Mouse (Mus musculus) retina, postnatal 1 day (tissue): ENCODE measurements at regions not wholly inside any gene's neighbourhood (a gene's known extent, or its start where the extent isn't known, plus 50 kb on each side); places are given as distances from the start of the nearest gene placed in this dataset.
A peak's percentile ranks its signal among the peaks of the same experiment; 100 is the strongest.

Source experiments
- DNase-seq: peaks from one replicate; pipeline ENCODE4 v3.0.0-alpha.2; 2012

DNA sequence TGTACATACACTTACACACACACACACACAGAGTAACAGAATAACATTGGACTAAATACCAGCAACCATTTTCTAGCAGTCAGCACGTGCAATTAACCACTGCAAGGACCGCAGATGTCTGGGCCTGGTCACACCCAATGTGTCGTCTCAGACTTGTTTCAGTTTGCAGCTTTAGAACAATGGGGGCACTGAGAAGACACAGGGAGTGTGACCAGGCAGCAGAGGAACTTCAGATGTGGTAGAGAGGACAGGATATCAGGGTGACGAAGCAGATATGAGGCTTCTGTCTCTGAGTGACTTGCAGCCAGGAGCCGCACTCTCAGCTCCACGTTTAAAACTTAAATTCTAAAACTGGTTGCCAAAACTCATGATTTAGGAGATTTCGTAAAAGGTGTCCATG, 183.9 kb upstream of the Spdye4c start:
- DNase-seq, result no peak

DNA sequence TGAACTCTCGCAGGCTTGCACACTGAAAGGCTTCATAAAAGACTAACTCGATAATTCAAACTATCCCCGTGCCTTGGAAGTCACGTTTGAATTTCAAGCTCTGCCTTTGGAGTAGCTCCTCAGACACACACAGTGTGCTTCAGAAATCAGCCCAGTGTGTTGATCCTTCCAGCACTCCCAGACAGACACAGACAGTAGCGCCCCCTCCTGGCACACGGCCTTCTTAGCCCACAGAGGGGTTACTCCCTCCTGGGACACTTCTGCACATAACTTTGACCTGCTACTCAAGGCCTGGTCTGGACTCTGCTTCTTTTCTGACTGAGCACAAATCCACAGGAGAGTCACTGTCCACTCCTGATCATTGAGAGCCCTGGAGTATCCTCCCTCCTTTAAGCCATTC, 182.3 kb upstream of the Spdye4c start:
- DNase-seq, result peak; percentile 55

DNA sequence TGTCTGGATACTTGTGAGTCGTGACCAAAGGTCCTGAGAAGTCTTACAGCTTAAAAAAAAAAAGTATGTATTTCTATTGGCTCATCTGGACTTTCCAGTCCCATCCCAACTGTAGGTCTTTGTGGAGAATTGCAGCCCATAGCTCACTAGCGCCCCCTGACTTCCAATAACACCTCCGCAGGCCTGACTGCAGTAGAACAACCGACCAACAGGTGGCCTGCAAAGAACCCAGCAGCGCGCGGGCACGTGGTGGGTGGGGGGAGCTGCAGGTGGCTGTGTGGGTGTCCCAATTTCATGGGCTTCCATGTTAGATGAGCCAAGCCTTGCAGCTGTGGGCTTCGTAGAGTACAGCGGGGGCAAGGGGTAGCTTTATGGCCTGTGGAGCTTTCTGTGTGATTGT, 178.7 kb upstream of the Spdye4c start:
- peak; percentile 83 for DNase-seq

DNA sequence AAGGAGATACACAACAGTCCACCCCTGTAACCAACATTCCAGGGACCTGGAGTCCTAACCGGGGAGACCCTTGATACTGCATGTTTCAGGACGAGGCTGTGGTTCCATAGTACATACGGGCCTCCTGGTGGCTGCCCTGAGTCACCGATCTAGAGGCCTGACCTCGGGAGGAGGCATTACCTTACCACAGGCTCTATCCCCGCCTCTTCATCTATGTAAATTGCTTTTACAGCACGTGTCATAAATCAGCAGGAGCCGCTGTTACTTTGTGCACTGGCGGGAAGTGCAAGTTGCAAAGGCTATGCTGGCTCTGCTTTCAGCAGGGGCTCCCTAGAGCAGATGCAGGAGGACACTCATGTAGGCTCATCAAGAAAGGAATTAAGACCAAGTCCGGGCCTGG, 178.0 kb upstream of the Spdye4c start:
- no peak for DNase-seq

DNA sequence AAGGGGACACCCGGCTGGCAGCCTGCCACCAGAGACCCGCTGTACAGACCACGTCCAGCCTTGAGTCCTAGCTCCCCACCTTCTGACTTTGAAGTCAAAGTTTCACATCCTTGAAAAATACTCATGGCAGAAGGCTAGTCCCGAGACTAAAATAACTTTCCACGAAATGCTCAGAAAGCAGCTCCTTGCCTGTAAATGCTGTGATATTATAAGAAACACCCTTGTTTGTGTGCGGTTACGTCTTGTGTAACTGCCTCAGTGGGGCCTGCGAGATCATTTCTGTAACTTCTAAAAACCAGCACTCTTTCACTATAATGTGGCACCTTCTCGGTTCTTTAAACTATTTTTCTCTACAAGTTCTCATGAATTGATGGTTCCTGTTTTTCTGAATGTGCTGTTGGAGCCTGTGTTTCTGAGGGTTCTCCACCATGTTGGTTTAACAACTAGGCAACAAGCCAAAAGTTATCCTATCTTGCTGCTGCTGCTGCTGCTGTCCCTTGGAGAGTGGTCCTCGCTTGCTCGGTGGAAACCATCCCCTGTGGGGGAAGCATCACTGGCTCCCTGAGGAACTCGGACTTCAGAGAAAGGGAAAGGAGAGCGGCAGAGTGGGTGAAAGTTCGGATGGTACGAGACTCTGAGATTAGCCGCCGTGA, 176.3 kb upstream of the Spdye4c start:
- no peak for DNase-seq

DNA sequence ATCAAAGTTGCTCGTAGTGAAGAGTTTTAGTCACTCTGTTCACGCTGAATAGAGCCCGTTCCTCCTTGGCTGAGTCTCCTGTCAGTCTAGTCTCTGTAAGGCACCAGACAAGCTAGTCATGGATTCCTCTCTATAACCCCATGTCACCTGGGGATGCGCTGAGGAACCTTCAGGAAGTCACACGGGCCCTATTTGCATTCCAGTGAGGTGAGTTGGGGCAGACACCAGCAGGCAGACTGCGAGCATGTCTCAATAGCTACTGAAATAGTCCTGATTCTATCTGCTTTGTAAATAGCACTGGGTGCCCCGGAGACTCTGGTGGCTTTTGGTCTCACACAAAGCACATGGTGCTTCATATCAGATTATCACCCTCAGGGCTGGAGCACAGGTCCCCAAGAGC, 174.6 kb upstream of the Spdye4c start:
- DNase-seq, result no peak

DNA sequence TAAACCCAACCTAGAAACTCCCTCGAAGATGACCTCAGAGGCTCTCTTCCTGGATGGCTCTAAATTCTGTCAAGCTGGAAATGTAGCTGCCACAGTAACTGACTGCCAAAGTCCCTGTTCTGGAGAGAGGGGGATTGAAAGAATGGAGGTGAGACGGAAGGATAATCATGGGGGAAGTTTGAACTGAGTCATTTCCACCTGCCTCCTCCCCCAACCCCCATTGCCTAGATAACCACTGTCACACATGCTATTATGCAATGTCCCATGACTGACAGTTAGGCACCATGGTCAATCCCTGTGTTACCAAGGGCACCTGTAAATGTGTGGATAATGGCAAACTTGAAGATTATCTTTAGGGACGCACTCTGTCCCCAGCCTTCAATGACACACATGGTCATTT, 172.0 kb upstream of the Spdye4c start:
- DNase-seq, result no peak

DNA sequence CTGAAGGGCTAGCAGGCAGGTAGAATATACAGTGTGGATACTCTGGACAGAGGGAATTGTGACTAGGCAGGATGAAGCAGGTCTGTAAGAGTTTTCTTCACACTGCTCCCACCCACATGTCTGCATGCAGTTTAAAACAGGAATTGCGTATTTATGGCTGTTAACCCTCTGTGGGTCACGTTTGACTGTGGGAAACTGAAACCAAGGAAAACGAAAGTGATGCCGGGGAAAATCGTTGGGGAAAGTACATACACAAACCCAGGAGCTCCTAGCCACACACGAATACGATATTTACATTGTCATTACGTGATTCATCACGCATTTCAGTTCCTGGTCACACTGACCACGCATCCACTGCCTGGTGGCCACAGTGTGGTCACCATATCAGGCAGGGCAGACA, 170.6 kb upstream of the Spdye4c start:
- no peak for DNase-seq

DNA sequence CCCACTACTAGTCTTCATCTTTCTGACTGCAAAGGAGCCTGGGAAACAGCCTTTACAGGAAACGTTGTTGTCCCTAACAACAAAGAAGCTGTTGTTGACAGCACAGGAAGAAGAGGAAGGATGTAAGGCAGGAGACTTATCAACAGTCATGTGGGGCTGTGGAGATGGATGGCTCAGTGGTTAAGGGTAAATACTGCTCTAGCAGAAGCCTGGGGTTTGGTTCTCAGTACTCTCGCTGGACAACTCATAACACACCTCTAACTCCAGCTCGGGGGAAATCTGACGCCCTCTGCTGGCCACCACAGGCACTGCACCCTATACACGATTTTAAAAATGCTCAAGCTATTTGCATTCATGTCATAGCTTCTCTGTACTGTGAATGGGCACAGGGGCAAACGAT, 168.3 kb upstream of the Spdye4c start:
- no peak for DNase-seq

DNA sequence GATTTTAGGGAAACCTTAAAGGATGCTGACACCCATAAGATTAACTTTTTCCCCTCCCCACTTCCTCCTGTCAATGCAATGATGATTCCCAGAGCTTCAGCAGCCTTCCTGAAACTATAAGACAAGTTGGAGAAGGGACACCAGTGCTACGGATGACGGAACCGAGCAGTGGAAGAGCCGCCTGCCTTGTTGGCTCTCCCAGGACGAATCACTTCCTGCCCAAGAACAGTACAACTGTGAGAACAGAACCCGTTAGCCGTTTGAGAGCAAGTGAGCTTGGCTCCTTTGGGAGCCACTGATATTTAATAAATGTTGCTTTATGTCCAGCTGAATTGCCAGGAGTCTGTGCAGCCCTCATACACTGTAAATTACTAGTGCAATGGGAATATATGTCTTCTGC, 166.8 kb upstream of the Spdye4c start:
- DNase-seq, result no peak

DNA sequence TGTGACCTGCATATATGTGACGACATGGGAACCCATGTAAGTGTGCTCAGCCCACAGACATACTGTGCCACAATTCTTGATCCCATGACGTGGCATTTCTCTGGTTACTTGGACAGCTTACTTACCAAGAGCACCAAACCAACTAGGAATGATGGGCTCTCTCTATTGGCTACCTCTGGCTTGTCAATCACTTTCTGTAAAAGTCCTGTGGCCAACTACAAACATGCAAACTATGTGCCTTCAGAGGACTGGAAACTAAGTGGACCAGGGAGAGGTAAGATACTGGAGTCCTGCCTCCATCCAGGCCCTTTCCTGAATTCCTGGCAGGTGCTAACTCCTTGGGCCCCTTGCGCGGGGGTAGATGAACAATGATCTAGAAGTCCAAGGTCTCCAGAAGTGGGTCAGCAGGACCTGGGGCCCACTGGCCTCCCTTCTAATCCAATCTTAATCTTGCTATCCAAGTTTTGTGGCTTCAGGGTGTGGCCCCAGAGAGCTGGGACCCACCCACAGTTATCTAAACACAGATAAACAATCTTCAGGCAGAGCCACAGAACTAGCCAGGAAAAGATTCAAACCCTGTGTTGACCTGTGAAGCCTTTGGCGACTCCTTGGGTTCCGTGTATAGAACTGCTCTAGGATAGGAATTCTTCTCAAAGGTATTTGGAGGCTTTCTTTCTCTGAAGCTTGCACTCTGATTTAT, 163.7 kb upstream of the Spdye4c start:
- DNase-seq, result no peak

DNA sequence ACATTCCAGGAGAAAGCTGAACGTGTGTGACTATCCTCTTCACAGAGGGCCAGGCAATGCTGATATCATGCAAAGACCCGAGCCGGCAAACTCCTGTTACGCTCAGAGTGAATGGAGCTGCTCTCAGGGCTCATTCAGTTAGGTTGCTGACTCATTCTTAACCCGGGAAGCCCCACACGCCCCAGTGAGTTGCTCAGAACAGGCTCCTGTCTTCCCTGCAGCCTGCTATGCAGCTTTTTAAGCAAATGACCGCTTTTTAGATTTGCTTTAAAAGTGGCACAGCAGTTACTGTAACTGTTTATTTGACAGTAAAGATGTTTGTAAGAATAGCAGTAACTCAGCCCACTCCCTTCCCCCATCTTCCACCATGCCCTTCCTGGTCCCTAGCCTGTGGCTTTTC, 162.9 kb upstream of the Spdye4c start:
- DNase-seq, result no peak

DNA sequence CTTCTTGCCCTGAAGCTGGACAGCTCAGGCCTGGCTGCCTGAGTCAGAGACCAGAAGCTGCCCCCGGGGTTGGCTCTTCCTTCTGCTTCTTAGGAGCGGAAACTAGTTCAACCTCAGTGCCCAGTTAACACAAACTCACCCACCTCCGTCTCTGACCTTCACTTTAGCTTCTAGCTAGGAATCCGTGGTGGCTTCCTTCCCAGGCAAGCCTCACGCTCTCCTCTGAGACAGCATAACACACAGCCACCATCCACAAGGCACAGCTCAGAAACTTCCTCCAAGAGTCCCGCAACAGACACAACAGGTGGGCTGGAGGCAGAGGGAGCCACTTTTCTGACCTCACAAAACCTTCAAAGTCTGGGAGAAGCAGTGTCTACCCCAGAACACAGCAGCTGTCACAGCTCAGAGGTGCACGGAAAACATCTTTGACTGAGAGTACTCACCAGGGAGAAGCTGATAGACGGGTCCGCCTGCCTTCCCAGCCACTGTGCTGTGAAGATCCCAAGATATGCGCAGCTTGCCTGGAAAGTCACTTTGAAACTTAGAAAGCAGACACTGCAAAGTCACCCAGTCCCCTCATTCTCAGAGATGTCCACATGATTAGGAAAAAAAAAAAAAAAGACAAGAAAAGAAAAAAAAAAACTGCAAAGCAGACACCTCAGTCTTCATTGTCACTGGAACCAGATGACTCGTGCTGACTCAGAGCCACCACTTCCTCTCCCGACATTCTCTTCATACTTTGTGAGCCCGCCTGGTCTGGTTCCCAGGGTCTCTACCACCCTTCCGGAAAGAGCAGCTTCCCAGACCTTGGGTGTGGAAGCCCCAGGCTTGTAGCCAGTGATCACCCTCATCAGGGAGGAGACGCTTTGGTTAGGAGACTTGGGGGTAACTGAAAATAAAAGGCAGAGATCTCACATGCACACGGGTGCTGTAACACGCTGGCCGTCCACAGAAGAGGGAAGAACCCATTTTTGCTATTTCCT, 162.1 kb upstream of the Spdye4c start:
- DNase-seq, result no peak

DNA sequence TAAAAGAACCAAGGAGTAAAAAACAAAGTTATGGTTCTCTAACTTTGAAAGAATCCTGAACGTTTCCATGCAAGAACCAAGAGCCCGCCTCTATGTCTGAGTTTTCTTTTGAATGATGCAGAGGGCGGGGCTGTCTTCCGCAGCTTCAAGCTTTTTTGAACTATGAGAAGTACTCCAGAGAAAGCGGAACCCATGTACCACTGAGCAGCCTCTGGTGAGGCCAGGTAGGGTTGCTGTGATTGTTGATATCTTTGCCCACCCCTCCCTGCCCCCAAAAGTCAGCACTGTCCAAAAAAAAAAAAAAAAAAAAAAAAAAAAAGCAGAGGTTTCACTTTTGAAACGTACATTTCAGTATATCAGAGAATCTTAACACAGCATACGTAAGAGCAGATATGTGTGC, 161.2 kb upstream of the Spdye4c start:
- no peak for DNase-seq

DNA sequence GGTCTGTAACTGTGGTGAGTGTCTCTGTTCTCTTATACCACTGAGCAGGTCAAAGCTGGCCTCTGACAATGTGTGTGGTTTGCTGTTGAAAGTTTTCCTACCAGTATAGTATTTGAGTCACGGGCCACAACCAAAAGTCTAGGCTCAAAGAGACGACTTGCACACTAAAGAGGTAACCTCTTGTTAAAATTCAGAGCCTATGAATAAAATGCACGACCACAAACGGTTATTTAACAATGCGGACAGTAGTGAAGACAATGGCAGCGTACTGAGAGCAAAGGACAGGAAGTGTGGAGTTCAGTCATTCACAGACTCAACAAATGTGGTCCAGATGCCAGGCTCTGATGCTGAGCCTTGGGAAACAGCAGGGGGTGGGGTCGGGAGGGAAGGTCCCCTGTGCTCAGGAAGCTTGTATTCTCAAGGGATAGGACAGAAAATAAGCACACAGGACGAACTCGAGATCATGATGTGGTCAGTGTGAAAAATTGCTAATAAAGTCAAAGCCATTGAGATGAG, 160.2 kb upstream of the Spdye4c start:
- no peak for DNase-seq

DNA sequence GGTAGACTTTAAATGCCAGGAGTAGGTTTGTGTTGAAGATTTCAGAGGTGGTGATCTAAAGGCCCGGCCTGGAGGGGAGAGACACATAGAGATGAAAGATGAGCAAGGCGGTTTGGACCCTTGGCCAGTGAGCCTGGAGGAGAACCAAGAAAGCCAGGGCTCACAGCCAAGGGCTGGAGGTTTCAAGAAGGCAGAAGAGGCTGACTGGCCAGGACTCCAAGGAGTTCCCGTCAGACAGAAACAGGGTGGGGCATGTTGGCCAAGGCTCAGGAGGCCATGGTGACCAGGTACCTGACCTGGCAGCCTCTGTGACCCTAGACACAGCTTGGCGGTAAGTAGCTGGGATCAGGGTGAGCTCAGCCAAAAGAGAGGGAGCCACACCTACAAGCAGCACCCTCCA, 159.3 kb upstream of the Spdye4c start:
- DNase-seq, result no peak

DNA sequence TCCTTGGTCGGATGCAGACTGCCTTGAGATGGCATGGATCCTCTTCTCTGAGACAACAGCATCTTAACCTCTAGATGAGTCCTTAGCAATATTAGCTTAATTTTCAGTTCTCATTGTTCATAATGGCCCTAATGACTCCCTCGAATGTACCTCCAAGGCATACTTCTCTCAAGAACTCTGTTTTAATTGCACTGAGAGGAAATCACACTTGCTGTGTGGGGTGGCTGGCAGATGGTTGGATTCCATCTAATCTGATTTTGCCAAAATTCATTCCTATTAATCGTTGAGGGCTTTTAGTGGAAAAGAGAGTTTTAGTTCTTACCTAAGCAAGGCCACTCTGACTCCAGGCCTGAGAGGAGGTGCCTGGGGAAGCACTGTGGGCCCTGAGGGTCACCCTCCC, 158.3 kb upstream of the Spdye4c start:
- DNase-seq, result no peak

DNA sequence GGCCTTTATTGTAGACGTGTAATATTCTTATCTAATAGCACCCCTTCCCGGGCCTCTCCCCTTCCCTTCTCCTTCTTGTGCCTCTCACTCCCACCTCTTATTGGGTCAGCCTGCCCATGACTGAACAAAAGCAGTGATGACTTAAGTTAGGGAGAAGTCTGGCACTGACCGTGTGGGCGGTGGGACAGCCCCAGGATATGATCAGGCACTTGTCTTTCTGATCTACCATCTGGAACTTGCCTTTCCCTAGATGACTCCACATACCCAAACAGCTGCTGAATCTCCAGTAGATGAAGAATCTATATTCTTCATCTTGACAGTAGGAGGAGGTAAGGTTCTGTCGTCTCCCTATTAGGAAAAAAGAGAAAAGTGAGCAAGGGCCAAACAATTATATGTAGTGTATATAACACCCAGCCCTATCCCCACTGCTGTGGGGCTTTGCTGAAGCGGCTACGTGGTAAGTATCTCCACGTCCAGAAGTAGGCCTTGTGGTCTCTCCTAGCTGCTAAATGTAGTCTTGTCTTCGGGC, 157.4 kb upstream of the Spdye4c start:
- no peak for DNase-seq

DNA sequence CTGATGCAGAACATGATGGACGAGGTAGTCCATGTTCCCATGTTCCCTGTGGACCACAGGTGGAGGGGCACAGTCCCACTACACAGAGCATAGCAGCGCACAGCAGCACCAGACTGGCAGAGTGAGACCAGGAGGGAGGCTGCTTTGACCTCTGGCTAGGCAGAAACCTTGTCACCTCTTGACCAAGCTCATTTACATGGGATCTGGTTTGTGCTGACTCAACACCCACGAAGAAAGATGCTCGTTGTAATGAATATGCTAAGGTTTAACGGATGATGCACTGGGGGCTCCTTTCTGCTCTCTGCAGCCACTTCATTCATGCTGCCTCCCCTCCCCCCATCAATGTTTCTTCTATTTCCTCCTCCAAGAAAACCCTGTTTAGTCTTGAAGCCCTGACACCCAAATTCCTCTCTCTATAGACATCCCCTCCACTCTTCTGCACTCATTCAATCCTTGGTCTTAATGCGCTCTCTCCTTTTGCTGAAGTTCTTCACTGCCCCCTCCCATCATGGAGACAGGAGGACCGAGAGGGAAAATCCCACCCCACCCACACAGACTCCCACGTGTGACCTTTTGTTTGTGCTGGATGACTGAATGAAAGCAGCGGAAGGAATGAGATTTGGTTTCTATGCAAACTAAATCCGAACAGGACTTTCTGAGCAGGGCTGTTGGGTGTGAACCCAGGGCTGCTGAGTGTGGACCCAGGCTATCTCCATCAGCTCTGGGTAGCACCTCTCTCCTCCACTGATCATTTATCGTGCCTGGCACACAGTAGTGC, 156.6 kb upstream of the Spdye4c start:
- DNase-seq, result no peak

DNA sequence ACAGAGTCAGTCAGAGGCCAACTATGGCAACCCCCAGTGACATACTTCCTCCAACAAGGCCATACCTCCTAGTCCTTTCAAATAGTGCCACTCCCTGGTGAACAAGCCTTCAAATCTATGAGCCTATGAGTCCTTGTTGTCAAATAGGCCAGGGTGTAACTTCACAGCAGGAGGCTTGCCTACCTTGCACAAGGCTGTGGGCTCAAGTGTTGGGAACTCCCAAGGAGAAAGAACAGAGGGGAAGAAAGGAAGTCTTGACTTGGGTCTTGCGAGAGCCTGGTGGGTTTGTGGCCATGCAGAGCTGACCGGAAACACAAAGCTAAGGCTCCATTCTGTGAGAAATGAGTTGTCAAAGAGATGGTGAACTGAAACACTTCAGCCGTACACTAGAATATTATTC, 154.6 kb upstream of the Spdye4c start:
- no peak for DNase-seq

DNA sequence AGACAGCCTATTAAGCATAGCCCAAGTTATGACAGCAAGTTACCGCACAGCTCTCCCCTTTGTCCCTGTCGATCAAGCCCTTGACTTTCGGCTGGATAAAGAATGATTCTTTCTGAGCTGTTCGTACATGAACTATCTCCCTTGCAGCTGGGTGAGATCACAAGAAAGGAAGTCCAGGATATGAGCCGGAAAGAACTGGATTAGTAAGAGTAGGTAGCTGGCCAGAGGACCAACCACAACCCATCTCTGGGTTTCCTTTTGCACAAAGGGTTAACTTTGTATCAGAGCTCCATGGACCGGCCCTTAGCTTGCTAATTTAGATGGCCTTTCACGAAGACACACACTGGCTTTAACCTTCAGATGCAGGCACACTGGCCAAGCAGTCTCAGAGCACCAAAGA, 153.3 kb upstream of the Spdye4c start:
- no peak for DNase-seq

DNA sequence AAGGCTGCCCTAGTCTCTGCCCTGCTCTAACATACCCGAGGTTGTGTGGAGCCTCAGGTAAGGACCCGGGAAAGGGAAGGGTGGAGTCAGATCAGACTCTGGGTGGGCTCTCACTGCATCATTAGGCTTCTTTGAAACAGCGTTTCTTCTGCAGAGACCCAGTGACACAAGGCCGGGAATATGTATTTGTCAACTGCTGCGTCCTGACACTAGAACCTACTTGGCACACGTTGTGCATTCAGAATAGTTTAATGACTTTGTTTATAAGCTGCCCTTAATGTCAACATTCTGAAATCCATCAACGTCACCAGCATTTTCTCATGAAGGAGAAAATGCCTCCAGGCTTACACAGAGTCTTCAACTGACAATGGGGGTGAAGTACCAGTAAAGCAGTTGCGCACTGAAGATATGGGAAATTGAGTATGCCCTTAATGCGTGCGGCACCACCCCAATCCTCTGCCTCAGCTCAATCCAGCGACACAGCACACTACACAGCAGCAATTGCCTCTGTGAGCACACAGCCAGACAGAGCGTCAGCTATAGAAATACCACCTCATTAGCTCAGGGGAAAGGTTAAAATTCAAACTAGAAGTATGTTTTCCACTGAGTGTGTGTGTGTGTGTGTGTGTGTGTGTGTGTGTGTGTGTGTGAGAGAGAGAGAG, 152.7 kb upstream of the Spdye4c start:
- no peak for DNase-seq
